Mouse (Mus musculus) intestine, embryonic 15.5 days (tissue): ENCODE results near the gene Cyp2c23. TPM values are rescaled to one million over a fixed set of nuclear protein-coding genes. Genes with fewer than 3 reads are reported as not detected.

ENCODE experiments used
- ATAC-seq: fragments of 200-750 bp; cut with Nextera tagmentation; 2 replicates; pipeline ENCODE4 v1.8.0; 2017; ENCODE audit warnings: moderate TSS enrichment, moderate library complexity
- H3K27ac ChIP-seq: fragments of 300-500 bp; sonication (generic); 2 replicates; pipeline ENCODE4 v1.5.1; 2015; ENCODE audit warnings: mild to moderate bottlenecking, inconsistent platforms
- H3K27me3 ChIP-seq: fragments of 300-500 bp; sonication (generic); replicated peaks from 2 replicates; pipeline ENCODE4 v1.6.1; 2015; ENCODE audit warnings: inconsistent platforms
- H3K36me3 ChIP-seq: fragments of 300-500 bp; sonication (generic); 2 replicates; pipeline ENCODE4 v1.6.1; 2015; ENCODE audit warnings: inconsistent platforms
- H3K4me1 ChIP-seq: fragments of 300-500 bp; sonication (generic); replicated peaks from 2 replicates; pipeline ENCODE4 v1.6.1; 2015; ENCODE audit warnings: inconsistent platforms
- H3K4me2 ChIP-seq: fragments of 300-500 bp; sonication (generic); replicated peaks from 2 replicates; pipeline ENCODE4 v1.6.1; 2015; ENCODE audit warnings: mild to moderate bottlenecking, inconsistent platforms
- H3K4me3 ChIP-seq: fragments of 300-500 bp; sonication (generic); replicated peaks from 2 replicates; pipeline ENCODE4 v1.5.1; 2015; ENCODE audit warnings: inconsistent platforms
- H3K9ac ChIP-seq: fragments of 300-500 bp; sonication (generic); 2 replicates; pipeline ENCODE4 v1.6.1; 2015; ENCODE audit warnings: inconsistent platforms
- H3K9me3 ChIP-seq: fragments of 300-500 bp; sonication (generic); 2 replicates; pipeline ENCODE4 v1.6.1; 2016; ENCODE audit warnings: inconsistent platforms
- WGBS: fragments of 180-500 bp; shearing (Covaris S2); methylation state at CpG from one replicate; pipeline ENCODE4 v1.1.7; 2015; 5-methylcytosine and 5-hydroxymethylcytosine counted together
- polyA plus RNA-seq: library from polyadenylated mRNA; unstranded; fragments of >200 nt; fragmentation: Nextera tagmentation; extraction: Ambion mirVana; gene quantifications from 2 replicates; pipeline ENCODE4 v1.2.1, GENCODE M21; 2015

Gene Cyp2c23
- polyA plus RNA-seq, 1 experiment from 2014 or later: 2.7 TPM

- no peak for ATAC-seq
- WGBS: 92% methylated on average over 2 of the region's 2 CpGs
- H3K4me1 ChIP-seq: peaks cover 13% of the 10 kb centered on the region; the same call in 1 of the 2 replicates
- H3K4me2 ChIP-seq: no peak overlapping the region
- H3K27me3 ChIP-seq: no peaks in the 10 kb centered on the region
- H3K27ac ChIP-seq: no peak overlapping the region
- no peak overlapping the region for H3K9ac ChIP-seq
- H3K4me3 ChIP-seq: no peak overlapping the region
- no peaks in the 10 kb centered on the region for H3K9me3 ChIP-seq
- no peaks in the 10 kb centered on the region for H3K36me3 ChIP-seq
Observed at GRCm38 (mm10) chr19:43961185-43961584, 67.8 kb downstream of the Cyp2c23 start.

GRCm38 (mm10) chr19:43960014-43960413 lies 69.0 kb downstream of the Cyp2c23 start:
- no peak for ATAC-seq
- Histone ChIP-seq H3K27me3 (no peaks in the 10 kb centered on the region), H3K4me2 (no peak overlapping the region), H3K4me1 (peaks cover 8% of the 10 kb centered on the region; the same call in 1 of the 2 replicates), H3K9me3 (no peaks in the 10 kb centered on the region), H3K9ac (no peak overlapping the region), H3K27ac (no peak overlapping the region), H3K4me3 (no peak overlapping the region), H3K36me3 (no peaks in the 10 kb centered on the region)
- 83% methylated on average over 11 of the region's 11 CpGs for WGBS

- ATAC-seq: peak; percentile 58
- Histone ChIP-seq H3K9ac (no peak overlapping the region), H3K4me1 (peaks cover 8% of the 10 kb centered on the region; the same call in 1 of the 2 replicates), H3K27ac (no peak overlapping the region), H3K27me3 (no peaks in the 10 kb centered on the region), H3K4me3 (no peak overlapping the region), H3K9me3 (no peaks in the 10 kb centered on the region), H3K4me2 (no peak overlapping the region), H3K36me3 (no peaks in the 10 kb centered on the region)
- WGBS: 25% methylated on average over 2 of the region's 2 CpGs
Observed at GRCm38 (mm10) chr19:43959162-43959561, 69.8 kb downstream of the Cyp2c23 start.

DNA sequence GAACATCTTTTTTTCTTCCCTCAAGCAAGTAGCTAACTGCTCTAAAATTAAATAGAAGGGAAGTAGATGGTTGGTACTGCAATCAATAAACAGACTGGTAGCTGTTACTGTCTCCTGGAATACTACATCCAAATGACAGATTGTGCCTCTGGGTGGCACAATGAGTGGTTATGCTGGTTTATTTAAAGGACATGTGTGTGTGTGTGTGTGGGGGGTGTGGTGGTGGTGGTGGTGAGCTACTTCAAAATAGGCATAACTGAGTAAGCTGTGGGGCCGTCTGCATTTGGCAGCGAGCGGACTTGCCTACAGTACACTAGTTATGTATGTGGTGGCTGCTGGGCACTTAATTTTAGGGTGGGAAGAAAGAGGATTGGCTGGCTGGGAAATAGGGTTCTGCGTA lies 71.1 kb downstream of the Cyp2c23 start:
- 80% methylated on average over 4 of the region's 4 CpGs for WGBS
- Histone ChIP-seq H3K9me3 (no peaks in the 10 kb centered on the region), H3K4me2 (no peak overlapping the region), H3K4me3 (no peak overlapping the region), H3K36me3 (no peaks in the 10 kb centered on the region), H3K27me3 (no peaks in the 10 kb centered on the region), H3K9ac (no peak overlapping the region), H3K4me1 (peaks cover 8% of the 10 kb centered on the region; the same call in 1 of the 2 replicates), H3K27ac (peak overlapping the region; percentile 36; the same call in 1 of the 2 replicates)
- no peak for ATAC-seq

GRCm38 (mm10) chr19:43957402-43957801 lies 71.6 kb downstream of the Cyp2c23 start:
- H3K27ac ChIP-seq: peak overlapping the region; percentile 36; the same call in 1 of the 2 replicates
- 12% methylated on average over 4 of the region's 4 CpGs for WGBS

DNA sequence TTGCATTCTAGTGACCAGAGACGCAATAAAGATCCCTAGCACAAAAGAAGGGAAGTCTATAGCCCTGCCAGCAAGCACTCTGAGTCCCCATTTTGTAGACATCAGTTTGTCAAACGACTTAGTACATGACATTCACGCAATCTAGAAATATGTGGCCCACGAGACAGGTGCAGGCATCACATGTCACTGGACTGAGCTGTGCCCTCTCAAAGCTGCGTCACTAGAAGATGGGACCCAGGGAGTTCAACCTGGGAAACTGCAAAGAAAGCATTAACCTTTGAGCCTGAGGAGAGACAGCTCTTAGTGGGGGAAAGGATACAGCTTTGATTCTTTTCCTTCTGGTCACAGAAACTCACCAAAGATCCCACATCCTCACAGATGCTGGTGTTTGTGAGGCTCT lies 73.7 kb downstream of the Cyp2c23 start:
- Histone ChIP-seq H3K4me3 (no peak overlapping the region), H3K9ac (no peak overlapping the region), H3K27ac (no peak overlapping the region), H3K36me3 (no peaks in the 10 kb centered on the region), H3K4me1 (peaks cover 8% of the 10 kb centered on the region; the same call in 1 of the 2 replicates), H3K4me2 (no peak overlapping the region), H3K27me3 (no peaks in the 10 kb centered on the region), H3K9me3 (no peaks in the 10 kb centered on the region)
- no peak for ATAC-seq
- 73% methylated on average over 5 of the region's 5 CpGs for WGBS

More at GRCm38 (mm10) chr19:43957402-43957801, 71.6 kb downstream of the Cyp2c23 start:
- H3K9me3 ChIP-seq: no peaks in the 10 kb centered on the region
- H3K9ac ChIP-seq: no peak overlapping the region
- H3K36me3 ChIP-seq: no peaks in the 10 kb centered on the region
- H3K27me3 ChIP-seq: no peaks in the 10 kb centered on the region
- peak; percentile 86 for ATAC-seq
- no peak overlapping the region for H3K4me3 ChIP-seq
- no peak overlapping the region for H3K4me2 ChIP-seq
- H3K4me1 ChIP-seq: peaks cover 8% of the 10 kb centered on the region; the same call in 1 of the 2 replicates

Other genes starting within 250 kb of the Cyp2c23 start
- 16.7 and 24.3 TPM in 2 replicates for gene Abcc2, start 247.0 kb downstream of the Cyp2c23 start, polyA plus RNA-seq
- 35.9 and 37.0 TPM in 2 replicates for gene Dnmbp, start 89.0 kb downstream of the Cyp2c23 start, polyA plus RNA-seq
- 21.4 and 26.2 TPM in 2 replicates for gene Cpn1, start 42.7 kb downstream of the Cyp2c23 start, polyA plus RNA-seq
- 36.9 and 38.4 TPM in 2 replicates for gene Erlin1, start 40.6 kb upstream of the Cyp2c23 start, polyA plus RNA-seq
- 38.8 and 40.2 TPM in 2 replicates for gene Chuk, start 78.3 kb upstream of the Cyp2c23 start, polyA plus RNA-seq
- 28.9 and 32.7 TPM in 2 replicates for gene Cwf19l1, start 106.7 kb upstream of the Cyp2c23 start, polyA plus RNA-seq
- gene Bloc1s2, start 117.2 kb upstream of the Cyp2c23 start, polyA plus RNA-seq: 87.8 and 91.9 TPM in 2 replicates
- not detected in 2 replicates for gene Pkd2l1, start 163.2 kb upstream of the Cyp2c23 start, polyA plus RNA-seq
- gene Scd3, start 174.1 kb upstream of the Cyp2c23 start, polyA plus RNA-seq: 0.15 and 0.54 TPM in 2 replicates